8 mouse cellular contexts compared by ENCODE assay signal in the genomic region with DNA sequence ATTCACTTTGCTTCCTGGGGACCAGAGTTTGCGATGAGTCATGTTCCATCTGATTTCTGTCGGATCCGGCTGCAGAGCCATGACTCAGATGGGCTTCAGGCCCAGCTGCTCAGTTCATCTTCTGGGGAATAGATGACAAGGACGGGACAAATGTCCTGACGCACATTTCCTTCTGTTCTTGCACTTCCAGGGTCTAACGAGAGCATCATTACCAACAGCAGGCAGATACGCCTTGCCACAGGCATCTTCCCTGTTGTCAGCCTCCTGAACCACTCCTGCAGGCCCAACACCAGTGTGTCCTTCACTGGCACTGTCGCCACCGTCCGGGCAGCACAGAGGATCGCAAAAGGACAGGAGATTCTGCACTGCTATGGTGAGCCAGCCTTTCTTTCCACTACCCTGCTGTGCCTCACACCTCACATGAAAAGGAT. TPM values are rescaled to one million over a fixed set of nuclear protein-coding genes. Genes with fewer than 3 reads are reported as not detected.
A peak's percentile ranks its signal among the peaks of the same experiment; 100 is the strongest.
DNase-seq lines count a peak whose midpoint lies in the region; ATAC-seq lines count a peak whose summit lies in the region.
"Had no signal": no experiment of that assay in that cellular context is flagged by ENCODE, and none has a peak within 500 bp of the region (broad histone marks: within the 10 kb centered on the region; RNA-seq: fewer than 3 reads in every experiment).

No protein-coding gene starts in this region.

- no peak for ATAC-seq in activated CD4-positive, CD25-positive, alpha-beta regulatory T cell, adult 4 months

- intact Hi-C loops in left cerebral cortex, postnatal 25 days (cut with DNase I): no loop called here

- DNase-seq in layer of hippocampus, adult 18-20 months (ENCODE audit: low spot score in 2 of 2): peak; percentile 64 to 81
- no peak for DNase-seq in layer of hippocampus, adult 9-10 months (ENCODE audit: low spot score)
- DNase-seq in Muller cell, postnatal 12 days (ENCODE audit: inconsistent ontology term): peak; percentile 72
- DNase-seq in cerebellum, adult 18-20 months: peak; percentile 56 to 60
- peak; percentile 37 to 85 for DNase-seq in left cerebral cortex, postnatal 25 days (ENCODE audit: low spot score in 2 of 2)
- DNase-seq in embryo, embryonic 11 days: no peak

RNA-seq across cellular contexts. Expression of a gene that starts 23.1 kb away (rescaled TPM):
- 10 to 100 TPM; 10.6 to 15.4 TPM for total RNA-seq in layer of hippocampus, adult 18-20 months (2021)
- 10 to 100 TPM; 16.7 to 17.3 TPM for total RNA-seq in left cerebral cortex, postnatal 25 days (2021)
- polyA plus RNA-seq in activated CD4-positive, CD25-positive, alpha-beta regulatory T cell, adult 4 months (2017; shearing (Covaris generic)): 1 to 10 TPM; 1.8 to 3.9 TPM

RNA-seq across cellular contexts. Expression of a gene that starts 40.0 kb away (rescaled TPM):
- under 1 TPM; 0.53 to 0.59 TPM for total RNA-seq in layer of hippocampus, adult 18-20 months (2021)
- total RNA-seq in left cerebral cortex, postnatal 25 days (2021): not detected
- not detected for polyA plus RNA-seq in activated CD4-positive, CD25-positive, alpha-beta regulatory T cell, adult 4 months (2017; shearing (Covaris generic))
- polyA plus RNA-seq: hindbrain, embryonic 14.5 days had no signal

RNA-seq across cellular contexts. Expression of a gene that starts 51.2 kb away (rescaled TPM):
- total RNA-seq in layer of hippocampus, adult 18-20 months (2021): 10 to 100 TPM; 14.9 to 16.8 TPM
- total RNA-seq in left cerebral cortex, postnatal 25 days (2021): 10 to 100 TPM; 12.1 to 12.5 TPM
- 10 to 100 TPM; 14.0 to 18.7 TPM for polyA plus RNA-seq in activated CD4-positive, CD25-positive, alpha-beta regulatory T cell, adult 4 months (2017; shearing (Covaris generic))

RNA-seq across cellular contexts. Expression of a gene that starts 51.3 kb away (rescaled TPM):
- 10 to 100 TPM; 63.7 to 68.1 TPM for total RNA-seq in layer of hippocampus, adult 18-20 months (2021)
- 10 to 100 TPM; 44.2 to 46.9 TPM for total RNA-seq in left cerebral cortex, postnatal 25 days (2021)
- 100 to 1,000 TPM; 209 to 263 TPM for polyA plus RNA-seq in activated CD4-positive, CD25-positive, alpha-beta regulatory T cell, adult 4 months (2017; shearing (Covaris generic))

RNA-seq across cellular contexts. Expression of a gene that starts 55.1 kb away (rescaled TPM):
- 10 to 100 TPM; 21.6 to 23.3 TPM for total RNA-seq in layer of hippocampus, adult 18-20 months (2021)
- total RNA-seq in left cerebral cortex, postnatal 25 days (2021): 10 to 100 TPM; 17.4 to 18.7 TPM
- 1 to 10 TPM; 5.2 to 7.3 TPM for polyA plus RNA-seq in activated CD4-positive, CD25-positive, alpha-beta regulatory T cell, adult 4 months (2017; shearing (Covaris generic))

Comparison
In these comparisons a context has a peak if more than half of its experiments do, and no peak if none do; other contexts are left out.
1. DNase-seq: peak in layer of hippocampus, adult 18-20 months (2 of 2), Muller cell, postnatal 12 days (single experiment), cerebellum, adult 18-20 months (2 of 2) and left cerebral cortex, postnatal 25 days (2 of 2); none in layer of hippocampus, adult 9-10 months (single experiment) and embryo, embryonic 11 days (single experiment).